Comparison of ENCODE assay signal across 19 mouse cellular contexts in the genomic region with DNA sequence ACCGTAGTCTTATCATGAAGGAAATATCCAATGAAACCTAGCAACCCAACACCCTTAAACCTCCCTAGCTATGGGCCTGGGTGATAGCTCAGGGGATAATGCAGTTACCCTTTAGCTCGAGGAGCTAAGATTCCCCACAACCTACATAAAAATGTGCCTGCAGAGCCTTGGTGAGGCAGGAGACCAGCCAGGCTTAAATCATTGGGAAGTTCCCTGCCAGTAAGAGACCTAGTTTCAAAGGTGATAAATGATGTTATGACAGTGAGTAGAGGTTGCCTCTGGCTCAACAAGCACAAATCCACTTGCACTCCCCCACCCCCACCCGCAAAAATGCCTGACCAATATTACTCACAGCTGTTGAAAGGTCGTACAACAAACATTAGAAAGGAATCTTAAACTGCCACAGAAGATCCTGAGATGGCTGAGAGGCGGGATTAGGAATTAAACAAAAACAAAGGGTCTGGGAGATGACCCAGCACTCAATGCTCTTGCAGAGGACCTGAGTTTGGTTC. TPM values are rescaled to one million over a fixed set of nuclear protein-coding genes. Genes with fewer than 3 reads are reported as not detected.
DNase-seq lines count a peak whose midpoint lies in the region; ATAC-seq lines count a peak whose summit lies in the region.
"Had no signal": no experiment of that assay in that cellular context is flagged by ENCODE, and none has a peak within 500 bp of the region (broad histone marks: within the 10 kb centered on the region; RNA-seq: fewer than 3 reads in every experiment).

No protein-coding gene starts in this region.

- ATAC-seq in megakaryocyte, adult 5-6 weeks (ENCODE audit: poor library complexity, severe bottlenecking), result no peak
- ATAC-seq: activated CD4-positive, CD25-positive, alpha-beta regulatory T cell, adult 4 months; forebrain, embryonic 14.5 days; forebrain, embryonic 16.5 days had no signal

- DNase-seq in 3134 (ENCODE audit: extremely low read depth, insufficient read length, low spot score) (peak; percentile 34), 3T3-L1 (ENCODE audit: low read depth, low spot score) (peak; percentile 84), NIH3T3 (ENCODE audit: low read depth) (peak; percentile 88)
- DNase-seq in fibroblast of lung, adult 2 months (ENCODE audit: low read depth), result peak; percentile 20
- no peak for DNase-seq in urinary bladder, postnatal 36 days (ENCODE audit: low spot score in 2 of 2)
- DNase-seq in cerebellum, adult 9-10 months, result no peak
- no peak for DNase-seq in right cerebral cortex, adult 2 months (ENCODE audit: low spot score in 2 of 2)
- DNase-seq: adrenal gland, postnatal 10 days; adrenal gland, postnatal 36 days; cerebellum, adult 11-12 months; cerebellum, adult 2 months; cerebellum, adult 9-11 months; cerebellum, postnatal 14 days; cerebellum, postnatal 36 days; embryo, embryonic 11 days had no signal

RNA-seq across cellular contexts. Expression of a gene that starts 1.6 kb away (rescaled TPM):
- 41.9 and 44.6 TPM in 2 replicates for total RNA-seq in megakaryocyte, adult 5-6 weeks (2015)
- total RNA-seq in megakaryocyte, adult 5-6 weeks (2017), result 36.0 and 46.8 TPM in 2 replicates

RNA-seq across cellular contexts. Expression of a gene that starts 39.4 kb away (rescaled TPM):
- 14.0 and 17.0 TPM in 2 replicates for total RNA-seq in megakaryocyte, adult 5-6 weeks (2015)
- 15.4 and 15.8 TPM in 2 replicates for total RNA-seq in megakaryocyte, adult 5-6 weeks (2017)

Comparison
In these comparisons a context has a peak if more than half of its experiments do, and no peak if none do; other contexts are left out.
1. DNase-seq: peak in 3134 (single experiment), 3T3-L1 (single experiment), NIH3T3 (single experiment) and fibroblast of lung, adult 2 months (single experiment); none in urinary bladder, postnatal 36 days (0 of 2), cerebellum, adult 9-10 months (single experiment) and right cerebral cortex, adult 2 months (0 of 2).